Mouse (Mus musculus): ENCODE results near the gene Zfr.
"Not testable (repeated sequence)": the region's sequence is repeated elsewhere in the genome, so short reads cannot be mapped to it uniquely, and the experiment has no call there.

- TF ChIP-seq CTCF (IDR thresholded peaks at IDR 0.05; ENCODE audit: insufficient read depth, low read length); POLR2A (IDR thresholded peaks at IDR 0.05; ENCODE audit: borderline replicate concordance, extremely low read depth, low read depth, low read length): not testable (repeated sequence)
Measured at GRCm38 (mm10) chr15:12181181-12181805, 63.7 kb downstream of the Zfr start.
